Mouse (Mus musculus) ES-Bruce4 (cell line): ENCODE measurements around the gene B230217C12Rik.

ENCODE experiments used
- CTCF ChIP-seq: IDR thresholded peaks from one replicate; pipeline ENCODE4 v1.8.1; 2011; ENCODE audit warnings: low read depth, low read length
- EP300 ChIP-seq: IDR thresholded peaks from 2 replicates; pipeline ENCODE4 v1.6.1; 2011; ENCODE audit warnings: low read depth, low read length; ENCODE audit not compliant: insufficient read depth
- POLR2A ChIP-seq: IDR thresholded peaks from one replicate; pipeline ENCODE4 v1.8.1; 2011; ENCODE audit warnings: low read length; ENCODE audit not compliant: insufficient read depth

DNA sequence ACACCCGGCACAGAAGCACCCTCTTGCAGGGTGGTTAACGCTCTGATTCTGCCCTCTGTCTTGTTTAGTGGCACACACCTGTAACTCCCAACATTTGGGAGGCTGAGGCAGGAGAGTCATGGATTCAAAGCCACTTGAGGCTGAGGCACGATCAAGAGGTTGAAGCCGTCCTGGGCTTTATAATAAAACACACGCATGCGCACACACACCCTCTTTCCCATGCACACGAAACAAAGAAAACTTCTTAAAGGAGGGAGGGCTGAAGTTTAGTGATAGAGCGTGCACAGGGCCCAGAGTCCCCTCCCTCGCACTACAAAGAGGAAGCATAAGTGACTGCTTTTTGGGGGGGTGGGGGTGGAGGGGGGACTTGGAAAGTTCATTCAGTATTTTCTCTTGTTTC is 14.6 kb upstream of the B230217C12Rik start:
- TF ChIP-seq POLR2A (no peak), CTCF (no peak), EP300 (no peak)
